Mouse (Mus musculus) forebrain, embryonic 12.5 days (tissue): ENCODE results near the gene Shroom2. TPM values are rescaled to one million over a fixed set of nuclear protein-coding genes. Genes with fewer than 3 reads are reported as not detected.

Source experiments
- ATAC-seq: fragments of 200-750 bp; cut with Nextera tagmentation; 2 replicates; pipeline ENCODE4 v1.8.0; 2017; ENCODE audit warnings: moderate TSS enrichment; ENCODE audit not compliant: low FRiP score
- H3K27ac ChIP-seq: fragments of 300-500 bp; sonication (generic); 2 replicates; pipeline ENCODE4 v1.5.1; 2016; ENCODE audit warnings: mild to moderate bottlenecking
- H3K27me3 ChIP-seq: fragments of 300-500 bp; sonication (generic); 2 replicates; pipeline ENCODE4 v1.6.1; 2016; ENCODE audit warnings: mild to moderate bottlenecking
- H3K36me3 ChIP-seq: fragments of 300-500 bp; sonication (generic); replicated peaks from 2 replicates; pipeline ENCODE4 v1.6.1; 2016; ENCODE audit warnings: mild to moderate bottlenecking
- H3K4me1 ChIP-seq: fragments of 300-500 bp; sonication (generic); 2 replicates; pipeline ENCODE4 v1.6.1; 2016
- H3K4me2 ChIP-seq: fragments of 300-500 bp; sonication (generic); 2 replicates; pipeline ENCODE4 v1.6.1; 2016; ENCODE audit warnings: mild to moderate bottlenecking, moderate library complexity
- H3K4me3 ChIP-seq: fragments of 300-500 bp; sonication (generic); replicated peaks from 2 replicates; pipeline ENCODE4 v1.5.1; 2016; ENCODE audit warnings: mild to moderate bottlenecking
- H3K9ac ChIP-seq: fragments of 300-500 bp; sonication (generic); 2 replicates; pipeline ENCODE4 v1.6.1; 2016; ENCODE audit warnings: mild to moderate bottlenecking
- H3K9me3 ChIP-seq: fragments of 300-500 bp; sonication (generic); 2 replicates; pipeline ENCODE4 v1.6.1; 2016
- WGBS: fragments of 180-500 bp; shearing (Covaris S2); methylation state at CpG from one replicate; pipeline ENCODE4 v1.1.7; 2016; 5-methylcytosine and 5-hydroxymethylcytosine counted together
- polyA plus RNA-seq: library from polyadenylated mRNA; unstranded; fragments of >200 nt; fragmentation: Nextera tagmentation; extraction: Ambion mirVana; gene quantifications from 2 replicates; pipeline ENCODE4 v1.2.1, GENCODE M21; 2016

Shroom2 gene
- polyA plus RNA-seq, 1 experiment from 2014 or later, result 17.8 TPM

DNA sequence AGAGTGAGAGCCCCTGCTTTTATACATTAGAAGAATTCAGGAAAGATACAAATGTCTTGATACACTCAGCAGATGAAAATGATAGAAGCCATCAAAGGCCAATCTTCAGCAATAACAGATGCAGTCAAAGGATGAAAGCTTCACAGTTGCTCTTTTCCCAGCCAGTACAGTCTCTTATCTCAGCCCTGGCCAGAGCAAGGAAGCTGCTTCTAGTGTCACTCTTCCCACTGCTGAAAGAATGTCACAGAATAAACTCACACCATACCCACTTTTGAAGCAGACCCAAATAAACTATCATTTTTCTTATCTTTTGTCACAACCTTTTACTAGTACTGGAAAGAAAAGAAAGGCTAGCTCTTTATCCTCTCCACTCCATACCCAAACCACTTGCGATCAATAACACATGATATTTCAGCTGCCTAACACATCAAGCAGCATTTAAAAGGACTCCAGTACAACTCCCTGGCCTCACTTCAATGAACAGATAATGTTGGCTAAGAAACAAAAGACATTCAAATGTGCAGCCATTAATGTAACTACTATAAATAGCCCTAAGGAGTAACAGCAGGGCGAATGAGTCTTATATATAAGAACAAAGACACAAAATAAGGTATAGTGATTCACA, 90.0 kb downstream of the Shroom2 start:
- ATAC-seq, result no peak
- Histone ChIP-seq H3K4me2 (no peak overlapping the region), H3K27ac (no peak overlapping the region), H3K9me3 (no peaks in the 10 kb centered on the region), H3K36me3 (no peaks in the 10 kb centered on the region), H3K4me3 (no peak overlapping the region), H3K4me1 (no peaks in the 10 kb centered on the region), H3K9ac (no peak overlapping the region), H3K27me3 (peaks cover 24% of the 10 kb centered on the region)
- 80% methylated on average over 2 of the region's 2 CpGs for WGBS

- Histone ChIP-seq H3K4me2 (no peak overlapping the region), H3K36me3 (no peaks in the 10 kb centered on the region), H3K9me3 (no peaks in the 10 kb centered on the region), H3K27me3 (peaks cover 28% of the 10 kb centered on the region), H3K4me3 (no peak overlapping the region), H3K4me1 (no peaks in the 10 kb centered on the region), H3K27ac (no peak overlapping the region), H3K9ac (no peak overlapping the region)
- ATAC-seq, result no peak
- WGBS, result 53% methylated on average over 3 of the region's 3 CpGs
These were observed 92.9 kb downstream of the Shroom2 start for GRCm38 (mm10) chrX:152676357-152676756.

DNA sequence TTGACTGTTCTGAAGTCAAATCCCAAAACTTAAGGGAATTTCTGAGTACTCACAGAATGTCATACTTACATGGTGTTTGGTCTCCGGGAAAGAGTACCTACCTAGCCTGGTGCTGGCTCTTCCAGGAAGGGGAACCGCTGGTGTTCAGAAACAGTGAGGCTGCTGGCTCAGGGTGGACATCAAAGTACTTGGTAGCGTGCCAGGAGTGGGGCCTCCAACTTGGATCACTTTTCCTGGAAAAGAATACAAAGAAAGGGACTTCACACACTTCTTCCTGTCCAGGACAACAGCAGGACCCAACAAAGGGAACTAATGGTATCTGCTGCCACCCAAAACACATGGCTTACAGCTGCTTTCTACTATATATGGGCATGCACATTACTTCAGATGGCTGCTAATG, 95.8 kb downstream of the Shroom2 start:
- Histone ChIP-seq H3K27me3 (peaks cover 24% of the 10 kb centered on the region), H3K4me3 (no peak overlapping the region), H3K9ac (no peak overlapping the region), H3K4me1 (no peaks in the 10 kb centered on the region), H3K27ac (no peak overlapping the region), H3K36me3 (no peaks in the 10 kb centered on the region), H3K9me3 (no peaks in the 10 kb centered on the region), H3K4me2 (no peak overlapping the region)
- ATAC-seq, result no peak
- WGBS, result 83% methylated on average over 3 of the region's 3 CpGs

DNA sequence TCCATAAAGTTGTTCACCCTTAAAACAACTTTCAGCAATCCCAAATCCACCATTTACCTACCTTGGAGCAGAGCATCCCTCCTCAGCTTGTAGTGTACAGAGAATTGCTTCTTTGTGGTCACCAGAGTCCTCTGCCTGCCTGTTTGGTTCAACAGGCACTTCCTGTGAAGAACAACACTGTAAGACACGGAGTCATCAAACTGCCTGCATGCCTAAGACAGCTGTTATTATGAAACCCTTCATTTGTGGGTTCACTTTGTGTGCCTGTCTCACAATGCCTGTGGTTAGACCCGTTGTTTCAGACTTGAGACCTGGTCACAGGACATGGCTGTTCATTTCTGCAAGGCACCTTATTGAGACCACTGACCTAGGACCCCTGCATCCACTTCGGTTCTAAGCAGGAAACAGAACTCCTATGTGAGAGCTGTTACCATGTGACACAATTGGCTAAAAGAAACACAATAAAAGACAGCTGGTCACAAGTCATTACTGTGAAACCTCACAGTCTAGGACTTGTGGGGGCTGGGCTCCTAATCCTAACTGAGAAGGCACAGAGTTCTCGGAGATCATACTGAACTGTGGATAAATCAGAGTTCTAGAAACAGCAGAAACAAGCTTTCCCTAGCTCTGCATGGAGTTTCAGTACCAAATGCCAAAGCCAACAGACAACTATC, 111.8 kb downstream of the Shroom2 start:
- no peak overlapping the region for H3K4me3 ChIP-seq
- no peak overlapping the region for H3K9ac ChIP-seq
- no peak for ATAC-seq
- 51% methylated on average over 4 of the region's 4 CpGs for WGBS
- peaks cover 62% of the 10 kb centered on the region for H3K27me3 ChIP-seq
- 0 out of 2 replicates have a peak overlapping the region, but pooled peaks have one; percentile 19 for H3K27ac ChIP-seq
- no peaks in the 10 kb centered on the region for H3K9me3 ChIP-seq
- H3K4me2 ChIP-seq, result no peak overlapping the region
- H3K36me3 ChIP-seq, result no peaks in the 10 kb centered on the region
- peaks cover 18% of the 10 kb centered on the region for H3K4me1 ChIP-seq

- peaks cover 61% of the 10 kb centered on the region for H3K27me3 ChIP-seq
- 81% methylated on average over 2 of the region's 2 CpGs for WGBS
- peaks cover 18% of the 10 kb centered on the region for H3K4me1 ChIP-seq
- peak; percentile 3; the same call in 1 of the 2 replicates for ATAC-seq
- H3K4me2 ChIP-seq, result no peak overlapping the region
- H3K4me3 ChIP-seq, result no peak overlapping the region
- H3K36me3 ChIP-seq, result no peaks in the 10 kb centered on the region
- H3K9ac ChIP-seq, result no peak overlapping the region
- peak overlapping the region; percentile 74 for H3K27ac ChIP-seq
- H3K9me3 ChIP-seq, result no peaks in the 10 kb centered on the region
These were observed 112.7 kb downstream of the Shroom2 start for GRCm38 (mm10) chrX:152656609-152656939.

DNA sequence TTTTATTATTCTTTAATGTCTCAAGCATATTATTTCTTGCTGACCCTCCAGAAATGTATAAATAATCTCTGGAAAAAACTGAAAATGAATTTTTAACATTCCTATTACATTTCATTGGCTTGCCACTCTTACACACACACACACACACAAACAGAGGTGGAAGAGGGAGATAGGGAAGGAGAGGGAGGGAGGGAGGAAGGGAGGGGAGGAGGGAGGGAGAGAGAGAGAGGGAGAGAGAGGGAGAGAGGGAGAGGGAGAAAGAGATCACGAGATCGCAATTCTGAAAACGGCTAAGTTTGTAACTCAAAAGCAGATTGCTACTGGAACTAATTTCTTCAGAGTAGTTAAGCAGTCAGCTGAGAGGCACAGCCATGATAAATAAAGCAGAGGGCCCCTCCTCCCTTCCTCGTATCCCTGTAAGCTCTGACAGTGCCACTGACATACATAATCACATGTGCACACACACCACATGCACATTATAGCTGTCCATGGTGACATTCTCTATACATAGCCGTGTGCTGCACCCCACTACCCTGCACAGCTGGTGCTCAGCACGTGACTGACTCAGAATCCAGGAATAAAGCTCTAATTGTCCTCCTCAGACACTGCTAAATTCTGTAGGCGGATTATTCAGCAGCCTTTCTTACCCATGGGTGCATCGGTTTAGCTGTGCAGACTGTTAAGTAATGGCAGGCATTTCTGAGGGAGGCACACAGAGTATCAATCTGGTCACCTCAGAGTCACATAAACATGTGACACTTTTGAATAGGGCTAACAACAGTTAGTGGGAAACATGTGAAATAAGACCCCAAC, 113.3 kb downstream of the Shroom2 start:
- Histone ChIP-seq H3K27me3 (peaks cover 57% of the 10 kb centered on the region), H3K4me1 (peaks cover 18% of the 10 kb centered on the region), H3K9me3 (no peaks in the 10 kb centered on the region), H3K4me3 (no peak overlapping the region), H3K27ac (peak overlapping the region; percentile 74), H3K36me3 (no peaks in the 10 kb centered on the region), H3K9ac (no peak overlapping the region), H3K4me2 (no peak overlapping the region; the same call in 1 of the 2 replicates)
- 27% methylated on average over 8 of the region's 8 CpGs for WGBS
- ATAC-seq, result peak; percentile 96

GRCm38 (mm10) chrX:152652676-152653075, 116.6 kb downstream of the Shroom2 start:
- 75% methylated on average over 2 of the region's 2 CpGs for whole genome bisulfite sequencing
- no peak overlapping the region for H3K4me2 ChIP-seq
- no peak overlapping the region for H3K4me3 ChIP-seq
- H3K36me3 ChIP-seq, result no peaks in the 10 kb centered on the region
- ATAC-seq, result no peak
- H3K9ac ChIP-seq, result no peak overlapping the region
- H3K27ac ChIP-seq, result no peak overlapping the region
- peaks cover 16% of the 10 kb centered on the region for H3K4me1 ChIP-seq
- no peaks in the 10 kb centered on the region for H3K9me3 ChIP-seq
- peaks cover 48% of the 10 kb centered on the region for H3K27me3 ChIP-seq

GRCm38 (mm10) chrX:152644827-152645226, 124.4 kb downstream of the Shroom2 start:
- H3K4me2 ChIP-seq, result no peak overlapping the region
- H3K36me3 ChIP-seq, result no peaks in the 10 kb centered on the region
- no peaks in the 10 kb centered on the region for H3K9me3 ChIP-seq
- ATAC-seq, result 0 out of 2 replicates have a peak, but pooled peaks have one; percentile 11
- H3K27ac ChIP-seq, result no peak overlapping the region
- no peak overlapping the region for H3K4me3 ChIP-seq
- H3K27me3 ChIP-seq, result peaks cover 19% of the 10 kb centered on the region
- H3K9ac ChIP-seq, result no peak overlapping the region
- H3K4me1 ChIP-seq, result peaks cover 8% of the 10 kb centered on the region
- 26% methylated on average over 4 of the region's 4 CpGs for WGBS

DNA sequence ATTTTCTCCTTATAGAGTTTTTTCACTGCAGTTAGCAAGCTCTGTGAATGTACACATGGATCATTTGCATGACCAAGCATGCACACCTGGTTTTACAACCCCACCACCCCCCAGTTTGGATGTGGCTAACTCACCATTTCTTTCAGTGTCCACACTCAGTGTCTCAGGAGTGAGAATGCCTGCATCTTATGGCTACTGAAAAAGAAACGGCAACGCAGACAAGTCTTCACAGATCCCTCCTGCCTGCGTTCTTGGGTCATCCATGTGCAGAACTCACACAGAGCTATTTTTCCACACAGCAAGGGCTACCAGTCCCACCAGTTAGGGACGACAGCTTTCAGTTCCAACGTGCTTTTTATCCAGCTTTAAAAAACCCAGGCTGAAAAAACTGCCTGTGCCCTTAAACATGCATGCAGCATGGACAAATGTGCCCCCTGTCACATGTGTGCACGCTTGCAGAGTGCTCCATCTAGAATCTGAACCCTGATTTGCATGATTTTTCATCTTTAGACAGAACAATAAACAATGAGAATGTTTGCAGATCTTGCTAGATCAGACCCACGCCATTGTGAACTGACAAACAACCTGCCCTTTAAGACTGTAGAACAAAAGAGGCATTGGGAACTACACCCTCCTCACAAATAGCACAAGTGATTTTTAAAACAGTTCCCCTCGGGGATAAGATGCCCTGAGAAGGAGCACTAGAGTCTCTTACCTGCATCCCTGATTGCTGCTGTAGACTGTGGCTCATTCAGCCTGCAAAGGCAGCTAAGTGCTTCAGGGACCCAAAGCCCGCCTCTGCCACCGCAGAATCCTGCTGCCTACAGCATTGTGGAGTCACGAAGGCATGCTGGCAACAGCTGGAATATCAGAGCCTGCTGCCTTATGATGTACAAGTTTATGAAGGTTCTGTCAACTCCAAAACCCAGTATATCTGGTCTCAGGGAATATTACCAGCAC, 125.3 kb downstream of the Shroom2 start:
- H3K4me2 ChIP-seq, result peak overlapping the region; percentile 24
- H3K4me1 ChIP-seq, result peaks cover 8% of the 10 kb centered on the region
- no peaks in the 10 kb centered on the region for H3K36me3 ChIP-seq
- H3K4me3 ChIP-seq, result peak overlapping the region; percentile 1; the same call in 1 of the 2 replicates
- WGBS, result 25% methylated on average over 11 of the region's 11 CpGs
- H3K27me3 ChIP-seq, result peaks cover 16% of the 10 kb centered on the region
- H3K9ac ChIP-seq, result no peak overlapping the region
- peak overlapping the region; percentile 53 for H3K27ac ChIP-seq
- no peaks in the 10 kb centered on the region for H3K9me3 ChIP-seq
- ATAC-seq, result 0 out of 2 replicates have a peak, but pooled peaks have one; percentile 11

DNA sequence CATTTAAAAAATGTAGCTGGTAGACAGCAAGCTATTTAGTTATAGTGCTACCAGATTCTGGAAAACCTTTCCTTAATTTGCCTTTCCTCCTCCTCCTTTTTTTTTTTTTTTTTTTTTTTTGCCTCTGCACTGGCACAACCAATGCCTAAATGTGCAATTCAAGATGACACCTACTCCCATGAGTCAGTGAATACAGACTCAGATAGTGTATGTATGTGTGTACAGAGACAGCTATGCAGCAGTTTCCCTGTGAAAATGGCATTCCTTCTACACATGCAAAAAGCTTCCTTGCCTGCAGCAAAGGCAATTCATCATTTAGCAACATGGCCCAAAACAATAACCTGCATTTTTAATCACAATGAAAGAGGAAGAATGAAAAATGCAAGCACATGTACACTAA, 126.1 kb downstream of the Shroom2 start:
- Histone ChIP-seq H3K36me3 (no peaks in the 10 kb centered on the region), H3K4me2 (no peak overlapping the region), H3K4me3 (no peak overlapping the region), H3K4me1 (peaks cover 8% of the 10 kb centered on the region), H3K27me3 (peaks cover 16% of the 10 kb centered on the region), H3K27ac (no peak overlapping the region), H3K9ac (no peak overlapping the region), H3K9me3 (no peaks in the 10 kb centered on the region)
- ATAC-seq, result no peak

DNA sequence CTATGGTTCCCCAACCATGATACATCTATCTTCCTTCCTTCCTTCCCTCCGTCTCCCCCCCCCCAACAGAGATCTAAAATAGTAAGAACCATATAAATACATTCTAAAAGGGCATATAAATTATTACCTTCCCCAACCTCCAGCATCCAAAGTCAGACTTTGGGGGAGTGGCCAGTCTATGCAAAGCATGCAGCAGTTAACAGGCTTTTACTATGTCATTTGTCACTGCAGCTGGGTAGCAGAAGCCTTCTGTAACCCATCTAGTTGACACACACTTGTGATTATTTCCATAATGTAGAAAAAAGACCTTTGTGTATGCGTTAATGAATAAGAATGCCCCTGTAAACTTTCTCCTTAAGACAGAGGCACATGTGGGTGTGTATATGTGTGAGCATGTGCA, 126.6 kb downstream of the Shroom2 start:
- Histone ChIP-seq H3K9me3 (no peaks in the 10 kb centered on the region), H3K4me1 (peaks cover 8% of the 10 kb centered on the region), H3K27ac (no peak overlapping the region), H3K27me3 (peaks cover 13% of the 10 kb centered on the region), H3K4me2 (no peak overlapping the region), H3K4me3 (no peak overlapping the region), H3K9ac (no peak overlapping the region), H3K36me3 (no peaks in the 10 kb centered on the region)
- peak; percentile 20; the same call in 1 of the 2 replicates for ATAC-seq
- 74% methylated on average over 2 of the region's 2 CpGs for WGBS
